Mouse (Mus musculus) neural tube, embryonic 10.5 days (tissue): ENCODE measurements around the gene Hdac7.

Source experiments
- DNase-seq: peaks from one replicate; pipeline ENCODE4 v3.0.0-alpha.2; 2017; ENCODE audit warnings: low spot score; ENCODE audit errors: extremely low spot score

Hdac7 gene

GRCm38 (mm10) chr15:97768192-97768591 lies 76.1 kb downstream of the Hdac7 start:
- no peak for DNase-seq

- DNase-seq, result peak; percentile 78
These were observed 76.8 kb downstream of the Hdac7 start, which contains the start of gene Rapgef3 for GRCm38 (mm10) chr15:97767280-97768186. Rapgef3 (minus strand) TSS chr15:97767972.

- no peak for DNase-seq
These were observed 77.6 kb downstream of the Hdac7 start for GRCm38 (mm10) chr15:97766594-97767279.

GRCm38 (mm10) chr15:97766194-97766593 lies 78.1 kb downstream of the Hdac7 start:
- DNase-seq, result no peak

- DNase-seq, result no peak
These were observed 79.1 kb downstream of the Hdac7 start for GRCm38 (mm10) chr15:97765090-97765794.

- no peak for DNase-seq
These were observed 79.8 kb downstream of the Hdac7 start for GRCm38 (mm10) chr15:97764532-97764931.

GRCm38 (mm10) chr15:97763256-97764049 lies 80.8 kb downstream of the Hdac7 start:
- no peak for DNase-seq

- no peak for DNase-seq
These were observed 81.6 kb downstream of the Hdac7 start for GRCm38 (mm10) chr15:97762733-97763132.

GRCm38 (mm10) chr15:97761438-97761837 lies 82.9 kb downstream of the Hdac7 start:
- no peak for DNase-seq

- DNase-seq, result no peak
These were observed 83.3 kb downstream of the Hdac7 start for GRCm38 (mm10) chr15:97760952-97761351.

GRCm38 (mm10) chr15:97760006-97760405 lies 84.3 kb downstream of the Hdac7 start:
- no peak for DNase-seq

- DNase-seq, result no peak
These were observed 88.9 kb downstream of the Hdac7 start for GRCm38 (mm10) chr15:97755361-97755760.

- DNase-seq, result no peak
These were observed 89.8 kb downstream of the Hdac7 start for GRCm38 (mm10) chr15:97754476-97754875.

- DNase-seq, result no peak
These were observed 91.8 kb downstream of the Hdac7 start for GRCm38 (mm10) chr15:97752491-97752890.

GRCm38 (mm10) chr15:97751676-97752075 lies 92.6 kb downstream of the Hdac7 start:
- no peak for DNase-seq

- DNase-seq, result peak; percentile 38
These were observed 93.6 kb downstream of the Hdac7 start for GRCm38 (mm10) chr15:97750697-97751096.

- DNase-seq, result no peak
These were observed 94.5 kb downstream of the Hdac7 start for GRCm38 (mm10) chr15:97749841-97750240.

- no peak for DNase-seq
These were observed 94.9 kb downstream of the Hdac7 start for GRCm38 (mm10) chr15:97749397-97749796.

- DNase-seq, result no peak
These were observed 95.3 kb downstream of the Hdac7 start for GRCm38 (mm10) chr15:97748964-97749363.

- no peak for DNase-seq
These were observed 96.0 kb downstream of the Hdac7 start for GRCm38 (mm10) chr15:97748309-97748708.

GRCm38 (mm10) chr15:97747486-97747885 lies 96.8 kb downstream of the Hdac7 start:
- no peak for DNase-seq
